Mouse (Mus musculus) gastrocnemius, adult 18-20 months (tissue): ENCODE data around the gene Fopnl. TPM values are rescaled to one million over a fixed set of nuclear protein-coding genes. Genes with fewer than 3 reads are reported as not detected.

Experiments used
- DNase-seq: peaks from one replicate; pipeline ENCODE4 v3.0.0; 2021; ENCODE audit warnings: low spot score
- total RNA-seq, 2 experiments: library from RNA; stranded (reverse); gene quantifications; 2 replicates each; pipeline ENCODE4 v1.2.3; 2021

Gene Fopnl
- total RNA-seq, 2 experiments from 2014 or later: 68.6 to 70.6 TPM

- no peak for DNase-seq
Observed at GRCm38 (mm10) chr16:14308245-14309073, 8.7 kb downstream of the Fopnl start.

DNA sequence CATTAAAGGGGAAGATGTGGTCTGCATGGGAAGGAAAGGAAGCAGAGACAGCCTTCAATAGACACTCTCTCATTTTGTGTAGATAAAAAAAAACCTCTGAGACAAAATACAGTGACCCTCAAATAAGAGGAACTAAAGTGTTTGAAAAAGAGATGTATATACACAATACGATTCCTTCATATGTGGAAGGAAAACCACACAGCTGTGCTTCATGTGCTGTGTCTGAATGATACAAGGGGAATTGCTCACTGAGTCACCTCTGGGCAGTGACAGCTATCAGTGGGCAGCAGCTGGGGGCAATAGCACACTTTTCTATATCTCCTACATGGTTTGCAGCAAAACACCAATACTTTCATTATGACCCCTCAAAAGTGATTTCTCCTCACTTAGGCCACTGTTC, 9.8 kb downstream of the Fopnl start:
- no peak for DNase-seq

DNA sequence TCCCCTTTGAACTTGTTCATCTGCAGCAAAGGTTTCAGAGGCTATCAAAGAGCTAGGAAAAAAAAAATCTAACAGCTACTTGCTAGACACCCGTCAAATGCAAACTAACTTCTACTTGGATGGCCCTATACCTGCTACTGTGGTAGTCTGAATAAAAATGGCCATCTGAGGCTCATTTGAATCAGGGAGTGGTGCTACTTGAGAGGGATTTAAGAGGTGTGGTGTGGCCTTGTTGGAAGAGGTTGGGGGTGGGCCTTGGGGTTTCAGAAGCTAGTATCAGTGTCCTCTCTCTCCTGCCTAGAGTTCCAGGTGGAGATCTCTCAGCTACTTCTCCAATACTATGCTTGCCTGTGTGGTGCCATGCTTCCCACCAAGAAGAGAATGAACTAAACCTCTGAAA, 10.8 kb downstream of the Fopnl start:
- DNase-seq: no peak

DNA sequence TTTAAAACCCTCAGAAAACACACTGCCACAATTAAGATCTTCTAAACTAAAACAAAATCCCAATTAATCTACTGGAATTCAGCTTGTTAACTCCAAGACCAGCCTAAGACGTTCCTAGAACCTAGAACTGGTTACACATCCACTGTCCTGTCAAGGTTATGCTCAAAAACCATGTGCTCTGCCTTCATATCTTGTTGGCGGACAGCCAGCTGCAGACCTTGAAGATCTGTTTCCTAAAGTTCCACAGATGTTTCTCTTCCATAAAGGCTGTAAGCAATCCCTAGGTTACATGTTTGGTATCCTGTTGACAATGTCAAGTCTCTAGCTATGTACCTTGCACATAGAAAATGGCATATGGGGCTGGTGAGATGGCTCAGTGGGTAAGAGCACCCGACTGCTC, 12.4 kb downstream of the Fopnl start:
- no peak for DNase-seq

- no peak for DNase-seq
Observed at GRCm38 (mm10) chr16:14303676-14304075, 13.5 kb downstream of the Fopnl start.

DNA sequence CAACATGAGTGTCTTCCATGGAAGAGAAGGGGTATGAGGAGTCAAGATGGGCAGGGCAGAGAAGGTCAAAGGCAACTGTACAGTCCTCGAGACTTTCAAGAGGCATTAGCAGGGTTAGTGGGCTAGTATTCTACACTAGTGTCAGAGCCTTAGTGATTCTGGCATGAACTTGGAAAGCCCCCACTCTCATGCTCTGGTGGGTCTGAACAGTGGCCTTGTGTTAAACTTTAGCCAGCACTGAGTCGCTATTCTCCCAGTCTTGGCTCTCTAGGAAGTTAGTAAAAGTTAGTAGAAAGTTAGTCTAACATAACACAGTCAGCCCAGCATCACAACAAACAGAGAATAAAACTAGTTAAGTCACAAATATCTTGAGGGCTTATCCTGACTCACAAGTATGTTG, 14.1 kb downstream of the Fopnl start:
- DNase-seq: no peak

- no peak for DNase-seq
Observed at GRCm38 (mm10) chr16:14298461-14298860, 18.7 kb downstream of the Fopnl start.

- no peak for DNase-seq
Observed at GRCm38 (mm10) chr16:14297746-14298145, 19.5 kb downstream of the Fopnl start.

DNA sequence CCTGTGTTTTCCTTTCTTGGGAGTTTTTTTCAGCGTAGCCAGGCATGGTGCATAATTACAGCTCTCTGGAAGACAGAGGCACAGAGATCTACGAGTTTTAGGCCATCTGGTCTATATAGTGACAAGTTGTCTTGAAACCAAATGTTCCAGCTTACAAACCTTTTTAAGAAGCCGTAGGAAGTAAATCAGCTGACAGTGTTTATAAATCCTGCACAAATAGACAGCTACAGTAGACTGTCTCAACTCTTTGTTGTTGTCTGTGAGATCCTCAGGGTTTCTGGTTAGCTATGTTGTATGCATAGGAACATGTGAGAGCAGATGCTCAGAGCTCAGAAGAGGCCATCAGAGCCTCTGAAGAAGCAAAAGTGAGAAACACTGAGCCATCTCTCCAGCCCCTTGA, 20.1 kb downstream of the Fopnl start:
- DNase-seq: no peak

DNA sequence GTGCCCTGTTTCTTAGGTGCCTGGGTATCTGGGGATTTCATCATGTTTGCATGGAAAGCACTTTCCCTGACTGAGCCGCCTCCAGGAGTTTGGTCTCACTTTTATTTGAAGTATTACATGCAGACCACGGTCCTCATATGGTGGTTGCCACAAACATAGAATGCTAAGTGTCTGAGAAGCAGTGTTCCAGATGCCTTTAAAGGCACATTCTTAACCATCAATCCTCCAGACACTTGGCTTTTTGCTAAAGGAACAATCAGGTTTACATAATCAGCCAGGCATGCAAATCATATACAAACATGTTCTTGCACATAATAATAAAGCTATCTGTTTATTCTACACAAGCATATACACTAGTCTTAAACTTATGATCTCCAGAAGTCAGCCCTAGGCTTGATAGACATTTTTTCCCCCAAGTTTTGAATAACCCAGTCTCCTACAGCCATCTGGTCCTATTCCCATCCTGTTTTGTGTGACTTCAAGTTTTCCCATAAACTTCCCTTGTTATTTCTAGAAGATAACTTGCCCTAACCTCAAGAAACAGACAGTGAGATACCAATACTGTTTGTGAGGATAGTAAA, 20.6 kb downstream of the Fopnl start:
- DNase-seq: no peak

DNA sequence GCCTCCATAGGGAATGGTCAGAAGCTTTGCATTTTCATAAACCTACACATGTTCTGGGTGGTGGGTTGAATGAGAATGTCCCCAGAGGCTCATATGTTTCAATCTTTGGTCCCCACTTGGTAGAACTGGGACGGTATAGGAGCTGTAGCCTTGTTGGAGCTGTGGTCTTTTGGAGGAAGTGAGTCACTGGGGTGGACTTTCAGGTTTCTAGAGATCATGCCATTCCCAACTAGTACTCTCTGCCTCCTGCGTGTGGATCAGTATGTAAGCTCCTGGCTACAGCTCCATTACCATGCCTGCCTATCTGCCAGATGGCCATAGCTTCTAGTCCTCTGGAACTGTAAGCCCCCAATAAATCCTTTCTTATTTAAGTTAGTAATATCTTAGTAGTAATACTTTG, 21.9 kb downstream of the Fopnl start:
- no peak for DNase-seq

DNA sequence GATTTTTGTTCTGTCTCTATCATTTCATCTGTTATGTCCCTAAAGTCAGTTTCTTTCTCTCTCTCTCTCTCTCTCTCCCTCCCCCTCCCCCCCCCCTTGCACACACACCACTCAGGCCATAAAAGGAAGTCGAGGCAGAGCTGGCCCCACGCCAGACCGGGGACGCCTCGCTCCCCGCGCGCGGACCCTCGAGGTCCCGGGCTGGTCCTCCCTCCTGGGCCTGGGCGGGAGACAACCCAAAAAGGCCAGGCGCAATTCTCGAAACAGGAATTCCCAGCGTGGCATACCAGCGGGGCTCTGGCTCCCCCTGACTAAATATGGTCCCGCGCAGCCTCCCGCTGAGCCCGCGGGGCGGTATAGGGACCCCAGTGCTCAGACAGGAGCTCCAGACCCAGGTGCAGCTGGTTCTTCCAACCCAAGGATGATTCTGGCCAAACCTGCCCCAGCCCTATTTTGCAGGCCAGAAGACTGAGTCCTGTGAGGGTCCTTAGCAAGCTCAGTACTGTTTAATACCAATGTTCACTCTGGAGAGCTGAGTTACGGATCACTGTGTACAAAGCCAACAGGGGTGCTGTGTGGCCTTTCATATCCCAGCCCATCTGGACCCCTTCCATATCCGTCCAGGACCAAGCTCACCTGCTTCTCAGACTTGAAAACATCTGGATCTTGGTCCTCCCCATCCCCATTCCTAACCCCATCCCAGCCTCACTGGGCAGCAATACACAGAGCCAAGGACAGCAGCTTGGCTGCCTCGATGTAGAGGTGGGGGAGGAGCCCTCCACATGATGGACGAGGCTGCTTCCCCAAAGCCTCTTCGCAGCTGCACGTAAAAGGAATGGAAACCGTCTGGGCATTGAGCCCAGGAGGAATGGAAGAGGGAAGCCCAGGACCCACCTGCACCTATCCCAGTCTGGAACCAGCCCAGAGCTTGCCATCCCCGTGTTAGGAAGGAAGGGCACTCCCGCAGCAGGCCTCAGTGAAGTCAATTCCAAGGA, 24.7 kb downstream of the Fopnl start:
- DNase-seq: no peak

DNA sequence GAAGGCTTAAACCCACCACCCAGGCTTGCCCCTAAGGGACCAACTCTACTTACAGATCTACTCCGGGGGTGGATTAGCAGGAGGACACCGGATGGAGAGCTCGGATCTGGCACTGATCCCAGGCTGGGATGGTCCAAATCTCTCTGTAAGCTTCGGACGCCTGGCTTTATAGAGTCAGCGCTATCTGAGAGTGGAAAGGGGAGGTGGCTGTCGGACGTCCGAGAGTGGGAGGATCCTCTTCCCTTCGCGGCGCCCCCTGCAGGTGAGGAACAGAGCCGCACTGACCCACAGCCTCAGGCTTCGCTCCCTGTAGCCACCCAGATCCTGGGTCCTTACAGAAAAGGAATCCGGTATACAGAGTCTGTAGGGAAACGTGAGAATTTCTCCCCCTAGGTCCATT, 26.0 kb downstream of the Fopnl start, which contains the start of gene Myh11:
Myh11 (minus strand) TSS at position 150 of the 400 bp plus-strand sequence.
- peak; percentile 77 for DNase-seq

DNA sequence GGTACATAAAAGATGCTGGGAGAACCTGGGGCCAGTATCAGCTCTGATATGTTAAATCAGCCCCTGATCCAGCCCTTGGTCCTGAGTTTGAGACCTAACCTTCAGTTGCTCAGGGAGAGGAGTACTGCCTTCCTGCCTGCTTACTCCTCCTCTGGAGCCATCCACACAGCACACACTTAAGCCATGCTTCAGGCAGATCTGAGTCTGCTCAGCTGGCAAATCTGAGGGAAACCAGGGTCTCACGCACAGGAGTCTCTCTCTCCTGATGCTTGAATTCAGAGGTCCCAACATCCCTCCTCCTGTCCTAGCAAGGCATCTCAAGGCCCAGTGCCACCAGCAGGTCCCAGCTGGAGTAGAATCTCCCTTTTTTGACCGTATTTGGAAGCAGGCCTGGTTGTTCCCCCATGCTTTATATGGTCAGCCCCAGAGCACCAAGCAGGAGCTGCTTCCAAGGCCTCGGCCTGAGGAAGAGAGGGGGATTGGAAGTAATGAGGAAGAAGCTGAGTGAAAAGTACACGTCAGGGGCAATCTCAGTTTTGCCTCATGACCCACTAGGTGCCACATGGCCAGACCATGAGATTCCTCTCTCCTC, 44.7 kb downstream of the Fopnl start:
- no peak for DNase-seq

DNA sequence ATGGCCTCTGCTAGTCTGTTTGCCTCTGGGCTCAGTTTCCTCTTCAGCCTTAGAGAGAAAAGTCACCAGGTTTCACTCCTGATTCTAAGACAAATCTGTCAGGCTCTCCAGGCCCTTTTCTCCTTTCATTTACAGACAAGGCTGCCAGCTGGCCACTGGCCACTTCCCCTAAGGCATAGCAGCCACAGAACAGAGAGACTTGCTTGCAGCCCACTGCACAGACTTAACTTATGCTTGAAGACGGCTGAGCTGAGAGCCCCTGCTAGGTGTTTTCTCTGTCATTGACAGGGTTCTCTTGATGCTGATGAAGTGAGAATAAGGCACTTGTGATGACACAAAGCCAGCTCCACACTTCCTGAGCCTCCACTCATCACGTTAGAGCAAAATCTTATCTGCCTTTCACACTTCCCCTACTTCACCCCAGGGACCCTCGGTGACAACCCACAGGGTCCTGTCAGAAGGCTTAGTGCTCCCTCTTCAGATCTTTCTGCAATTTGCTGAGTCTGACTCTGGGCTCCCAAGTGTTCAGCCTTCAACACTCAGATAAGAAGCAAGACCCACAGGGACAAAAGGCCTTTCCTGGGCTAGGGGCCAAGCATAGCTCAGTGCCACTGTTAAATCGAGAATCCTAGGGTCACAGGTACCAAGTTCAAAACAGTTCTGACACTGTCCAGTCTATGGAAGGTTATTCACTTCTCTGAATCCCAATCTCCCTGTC, 51.8 kb downstream of the Fopnl start:
- DNase-seq: no peak

DNA sequence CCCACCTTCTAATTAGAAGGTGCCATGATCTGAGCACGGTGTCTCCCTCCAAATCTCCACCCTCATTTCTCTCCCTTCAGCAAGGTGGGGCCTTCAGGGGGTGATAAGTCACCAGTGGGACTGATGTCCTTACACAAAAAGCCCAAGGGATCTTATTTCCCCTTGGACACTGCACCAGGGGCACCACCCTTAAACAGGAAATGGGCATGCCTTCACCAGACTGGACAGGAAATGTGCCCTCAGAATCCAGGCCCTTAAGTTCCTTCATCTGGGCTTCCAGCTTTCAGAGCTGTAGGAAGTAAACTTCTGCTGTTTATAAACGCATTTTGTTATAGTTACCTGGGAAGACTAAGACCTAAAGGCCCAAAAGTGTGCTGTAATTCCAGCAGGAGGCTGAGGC, 52.7 kb downstream of the Fopnl start:
- DNase-seq: no peak

GRCm38 (mm10) chr16:14263241-14263640, 54.0 kb downstream of the Fopnl start:
- DNase-seq: no peak

DNA sequence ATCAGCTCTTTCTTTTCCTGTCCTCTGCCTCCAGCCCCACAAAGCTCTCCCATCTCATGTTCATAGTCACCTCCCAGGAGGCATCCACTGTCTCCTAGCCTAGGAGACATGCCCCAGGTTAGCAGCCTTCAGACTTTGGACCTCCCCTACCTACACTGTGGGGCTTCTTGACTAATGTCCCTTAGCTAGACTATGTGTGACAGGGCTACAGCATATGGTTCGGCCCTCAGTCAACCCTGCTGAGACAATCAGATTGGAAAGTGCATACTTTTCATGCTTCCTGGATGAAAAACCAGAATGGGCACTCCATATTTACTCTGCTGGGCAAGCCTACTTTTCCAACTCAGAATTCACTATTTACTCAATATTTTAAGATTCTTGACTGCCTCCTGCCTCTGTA, 54.8 kb downstream of the Fopnl start:
- no peak for DNase-seq

DNA sequence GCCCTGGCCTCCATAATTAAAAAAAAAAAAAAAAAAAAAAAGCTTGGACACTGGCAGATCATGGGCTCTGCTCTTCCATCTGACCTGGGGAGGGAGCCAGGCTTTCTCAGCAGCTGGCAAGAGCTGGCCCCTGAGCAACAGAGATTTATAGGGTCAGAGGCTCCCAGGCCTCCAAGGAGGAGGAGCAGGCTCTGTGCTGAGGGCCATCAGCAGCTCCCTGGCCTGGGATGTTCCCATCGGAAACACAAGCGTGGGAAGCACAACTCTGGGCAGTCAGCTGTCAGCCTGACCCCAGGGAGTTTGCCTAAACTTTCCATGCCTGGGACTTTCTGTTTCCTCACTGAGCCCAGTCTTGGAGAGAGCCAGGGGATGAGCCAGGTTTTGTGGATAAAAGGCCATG, 58.3 kb downstream of the Fopnl start:
- peak; percentile 63 for DNase-seq

DNA sequence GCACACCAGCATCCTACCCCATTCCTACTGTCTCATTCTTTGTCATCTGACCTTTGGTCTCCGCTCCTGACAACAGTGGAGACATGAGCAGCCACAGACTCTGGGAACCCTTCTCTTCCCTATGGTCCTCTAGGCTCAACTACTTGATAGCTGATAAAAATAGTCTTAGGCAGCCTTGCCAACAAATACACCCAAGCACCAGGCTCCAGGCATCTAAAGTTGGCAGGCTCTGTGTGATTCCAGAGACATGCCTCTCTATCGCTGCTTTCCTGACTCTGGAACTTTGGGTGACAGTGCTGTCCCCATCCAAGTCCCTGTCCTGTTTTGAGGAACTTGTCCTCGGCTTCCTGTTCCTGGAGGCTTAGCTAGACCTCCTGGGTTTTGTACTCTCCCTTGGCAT, 63.6 kb downstream of the Fopnl start:
- peak; percentile 50 for DNase-seq

GRCm38 (mm10) chr16:14252877-14253276, 64.3 kb downstream of the Fopnl start:
- DNase-seq: no peak
